Mouse (Mus musculus) limb, embryonic 10.5 days (tissue): ENCODE measurements around the gene Rnf20. TPM values are rescaled to one million over a fixed set of nuclear protein-coding genes. Genes with fewer than 3 reads are reported as not detected.
"Not testable (repeated sequence)": the region's sequence is repeated elsewhere in the genome, so short reads cannot be mapped to it uniquely, and the experiment has no call there.

Experiments used
- DNase-seq: peaks from one replicate; pipeline ENCODE4 v3.0.0-alpha.2; 2017; ENCODE audit warnings: low spot score
- H3K27ac ChIP-seq: fragments of 300-500 bp; sonication (generic); 2 replicates; pipeline ENCODE4 v1.5.1; 2016; ENCODE audit warnings: mild to moderate bottlenecking
- H3K27me3 ChIP-seq: fragments of 300-500 bp; sonication (generic); 2 replicates; pipeline ENCODE4 v1.6.1; 2016; ENCODE audit warnings: low read depth, mild to moderate bottlenecking; ENCODE audit not compliant: poor library complexity, severe bottlenecking
- H3K36me3 ChIP-seq: fragments of 300-500 bp; sonication (generic); 2 replicates; pipeline ENCODE4 v1.6.1; 2016; ENCODE audit warnings: mild to moderate bottlenecking, moderate library complexity
- H3K4me1 ChIP-seq: fragments of 300-500 bp; sonication (generic); 2 replicates; pipeline ENCODE4 v1.6.1; 2016
- H3K4me3 ChIP-seq: fragments of 300-500 bp; sonication (generic); 2 replicates; pipeline ENCODE4 v1.5.1; 2016; ENCODE audit warnings: mild to moderate bottlenecking, moderate library complexity
- H3K9me3 ChIP-seq: fragments of 300-500 bp; sonication (generic); replicated peaks from 2 replicates; pipeline ENCODE4 v1.6.1; 2016; ENCODE audit warnings: mild to moderate bottlenecking
- WGBS: fragments of 180-500 bp; shearing (Covaris S2); methylation state at CpG from one replicate; pipeline ENCODE4 v1.1.7; 2016; 5-methylcytosine and 5-hydroxymethylcytosine counted together
- polyA plus RNA-seq: library from polyadenylated mRNA; unstranded; fragments of >200 nt; fragmentation: Nextera tagmentation; extraction: Ambion mirVana; gene quantifications from 2 replicates; pipeline ENCODE4 v1.2.1, GENCODE M21; 2016

The Rnf20 gene
- polyA plus RNA-seq, 1 experiment from 2014 or later, result 50.5 TPM

DNA sequence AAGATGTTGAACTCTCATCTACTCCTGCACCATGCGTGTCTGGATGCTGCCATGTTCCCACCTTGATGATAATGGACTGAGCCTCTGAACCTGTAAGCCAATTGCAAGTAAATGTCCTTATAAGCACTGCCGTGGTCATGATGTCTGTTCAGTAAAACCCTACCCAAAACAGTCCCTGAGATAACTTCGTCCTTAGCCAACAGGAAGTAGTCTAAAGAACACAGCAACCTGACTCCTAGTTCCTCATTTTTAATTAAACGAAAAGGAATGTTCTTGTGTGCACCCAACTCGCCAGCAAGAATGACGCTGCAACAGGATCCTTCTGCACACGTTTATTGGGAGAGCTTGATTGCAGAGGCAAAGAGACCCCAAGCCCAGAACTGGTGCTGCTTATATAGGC, 11.9 kb upstream of the Rnf20 start:
- H3K36me3 ChIP-seq, H3K9me3 ChIP-seq, H3K27ac ChIP-seq, H3K27me3 ChIP-seq, DNase-seq, H3K4me1 ChIP-seq, H3K4me3 ChIP-seq: not testable (repeated sequence)
- 93% methylated on average over 7 of the region's 7 CpGs for WGBS

DNA sequence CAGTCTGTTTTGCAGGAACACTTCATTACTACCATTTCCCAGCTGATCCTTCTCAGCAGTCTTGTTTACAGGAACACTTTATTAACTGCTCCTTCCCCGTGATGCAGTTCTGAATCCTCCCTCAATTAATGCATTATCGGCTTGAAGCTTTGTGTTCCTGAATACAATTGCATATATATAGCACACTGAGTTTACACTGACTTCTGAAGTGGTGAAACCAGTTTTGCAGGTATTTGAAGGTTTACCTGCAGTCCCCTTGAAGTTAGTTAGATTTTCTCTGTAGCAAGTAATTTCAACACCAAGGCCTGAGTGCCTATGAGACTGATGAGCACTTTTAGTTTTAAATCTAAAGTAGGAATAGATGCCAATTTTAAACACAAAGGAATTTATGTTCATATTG, 9.5 kb upstream of the Rnf20 start:
- 80% methylated on average over 2 of the region's 2 CpGs for WGBS
- H3K4me3 ChIP-seq, result no peak overlapping the region
- H3K36me3 ChIP-seq, result no peaks in the 10 kb centered on the region
- H3K27me3 ChIP-seq, result no peaks in the 10 kb centered on the region
- DNase-seq, result no peak
- H3K9me3 ChIP-seq, result no peaks in the 10 kb centered on the region
- H3K27ac ChIP-seq, result no peak overlapping the region
- H3K4me1 ChIP-seq, result no peaks in the 10 kb centered on the region

GRCm38 (mm10) chr4:49623916-49624315, 7.9 kb upstream of the Rnf20 start:
- Histone ChIP-seq H3K27ac (no peak overlapping the region), H3K4me1 (no peaks in the 10 kb centered on the region), H3K27me3 (no peaks in the 10 kb centered on the region), H3K9me3 (no peaks in the 10 kb centered on the region), H3K36me3 (no peaks in the 10 kb centered on the region), H3K4me3 (no peak overlapping the region)
- 90% methylated on average over 4 of the region's 4 CpGs for WGBS
- no peak for DNase-seq

DNA sequence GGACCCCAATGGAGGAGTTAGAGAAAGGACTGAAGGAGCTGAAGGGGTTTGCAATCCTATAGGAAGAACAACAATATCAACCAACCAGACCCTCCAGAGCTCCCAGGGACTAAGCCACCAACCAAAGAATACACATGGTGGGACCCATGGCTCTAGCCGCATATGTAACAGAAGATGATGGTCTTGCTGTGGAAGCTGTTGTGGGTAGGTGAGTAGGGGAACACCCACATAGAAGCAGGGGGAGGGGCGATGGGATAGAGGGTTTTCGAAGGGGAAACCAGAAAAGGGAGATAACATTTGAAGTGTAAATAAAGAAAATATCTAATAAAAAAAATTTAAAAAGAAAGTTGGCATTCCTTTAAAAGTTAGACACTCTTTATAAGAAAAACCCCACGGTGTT, 6.8 kb upstream of the Rnf20 start:
- H3K4me1 ChIP-seq, H3K27me3 ChIP-seq, H3K9me3 ChIP-seq, H3K4me3 ChIP-seq, H3K36me3 ChIP-seq, DNase-seq, H3K27ac ChIP-seq: not testable (repeated sequence)
- WGBS, result 87% methylated on average over 4 of the region's 4 CpGs

DNA sequence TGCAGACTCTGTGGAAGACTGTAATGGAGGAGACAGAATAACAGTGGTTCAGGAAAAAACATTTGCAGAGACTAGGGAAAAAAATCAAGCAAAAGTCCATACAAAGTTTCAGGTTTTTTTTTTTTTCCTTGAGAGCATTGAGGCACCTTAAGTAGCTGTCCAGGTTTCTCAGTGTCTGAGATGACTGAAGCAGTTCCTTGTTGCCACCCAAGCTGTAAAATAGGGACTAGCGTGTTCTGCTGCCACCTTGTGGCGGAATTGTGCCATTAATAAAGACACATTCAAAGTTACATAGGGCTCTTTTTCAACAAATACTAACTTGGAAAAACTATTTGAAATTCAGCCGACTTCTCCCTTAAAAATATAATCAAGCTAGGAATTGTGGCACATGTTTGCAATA, 4.8 kb upstream of the Rnf20 start:
- Histone ChIP-seq H3K9me3 (no peaks in the 10 kb centered on the region), H3K27me3 (no peaks in the 10 kb centered on the region), H3K36me3 (no peaks in the 10 kb centered on the region), H3K27ac (no peak overlapping the region), H3K4me3 (no peak overlapping the region), H3K4me1 (no peaks in the 10 kb centered on the region)
- WGBS, result 8% methylated on average over 3 of the region's 3 CpGs
- DNase-seq, result peak; percentile 77

- DNase-seq, result no peak
- Histone ChIP-seq H3K9me3 (no peaks in the 10 kb centered on the region), H3K4me1 (peaks cover 11% of the 10 kb centered on the region; the same call in 1 of the 2 replicates), H3K4me3 (no peak overlapping the region), H3K27ac (no peak overlapping the region), H3K36me3 (peaks cover 5% of the 10 kb centered on the region), H3K27me3 (no peaks in the 10 kb centered on the region)
- whole genome bisulfite sequencing, result 77% methylated on average over 5 of the region's 5 CpGs
These were observed 2.9 kb upstream of the Rnf20 start for GRCm38 (mm10) chr4:49628941-49629340.

GRCm38 (mm10) chr4:49632139-49632481, 304 bp downstream of the Rnf20 start:
- 0% methylated on average over 30 of the region's 30 CpGs for WGBS
- Histone ChIP-seq H3K4me1 (peaks cover 11% of the 10 kb centered on the region; the same call in 1 of the 2 replicates), H3K27ac (peak overlapping the region; percentile 91), H3K27me3 (no peaks in the 10 kb centered on the region), H3K36me3 (peaks cover 37% of the 10 kb centered on the region), H3K9me3 (no peaks in the 10 kb centered on the region), H3K4me3 (peak overlapping the region; percentile 89)
- DNase-seq, result no peak

GRCm38 (mm10) chr4:49637821-49638220, 6.0 kb downstream of the Rnf20 start:
- peaks cover 89% of the 10 kb centered on the region for H3K36me3 ChIP-seq
- no peaks in the 10 kb centered on the region for H3K9me3 ChIP-seq
- 95% methylated on average over 11 of the region's 11 CpGs for WGBS

GRCm38 (mm10) chr4:49639913-49640312, 8.1 kb downstream of the Rnf20 start:
- Histone ChIP-seq H3K4me3 (no peak overlapping the region), H3K36me3 (peaks cover 95% of the 10 kb centered on the region)

More at GRCm38 (mm10) chr4:49637821-49638220, 6.0 kb downstream of the Rnf20 start:
- Histone ChIP-seq H3K4me1 (peaks cover 8% of the 10 kb centered on the region; the same call in 1 of the 2 replicates), H3K27ac (no peak overlapping the region), H3K27me3 (no peaks in the 10 kb centered on the region), H3K4me3 (no peak overlapping the region)
- DNase-seq, result no peak

DNA sequence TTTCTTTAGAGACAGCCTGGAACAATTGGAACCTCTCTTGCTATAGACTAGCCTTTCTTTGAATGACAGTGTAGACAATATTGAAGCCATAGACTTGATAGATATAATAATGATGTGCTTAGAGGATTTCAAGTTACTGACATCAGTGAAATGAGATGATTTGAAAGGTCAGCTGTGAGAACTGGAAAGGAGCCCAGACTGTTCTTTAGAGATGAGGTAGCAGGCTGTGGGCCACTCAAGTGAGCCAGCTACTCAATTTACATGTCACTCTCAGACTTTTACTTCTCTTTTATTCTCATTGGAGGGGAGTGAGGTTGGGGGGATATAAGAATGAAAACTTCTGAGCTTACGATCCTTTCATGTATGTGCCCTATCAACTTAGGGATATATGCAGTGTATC, 27.6 kb downstream of the Rnf20 start:
- DNase-seq, result no peak
- 100% methylated on average over 1 of the region's 1 CpGs for WGBS
- H3K36me3 ChIP-seq, result peaks cover 74% of the 10 kb centered on the region

More at GRCm38 (mm10) chr4:49639913-49640312, 8.1 kb downstream of the Rnf20 start:
- no peak for DNase-seq
- WGBS, result 78% methylated on average over 2 of the region's 2 CpGs
- no peaks in the 10 kb centered on the region for H3K9me3 ChIP-seq
- no peaks in the 10 kb centered on the region for H3K27me3 ChIP-seq
- no peak overlapping the region for H3K27ac ChIP-seq
- H3K4me1 ChIP-seq, result no peaks in the 10 kb centered on the region

DNA sequence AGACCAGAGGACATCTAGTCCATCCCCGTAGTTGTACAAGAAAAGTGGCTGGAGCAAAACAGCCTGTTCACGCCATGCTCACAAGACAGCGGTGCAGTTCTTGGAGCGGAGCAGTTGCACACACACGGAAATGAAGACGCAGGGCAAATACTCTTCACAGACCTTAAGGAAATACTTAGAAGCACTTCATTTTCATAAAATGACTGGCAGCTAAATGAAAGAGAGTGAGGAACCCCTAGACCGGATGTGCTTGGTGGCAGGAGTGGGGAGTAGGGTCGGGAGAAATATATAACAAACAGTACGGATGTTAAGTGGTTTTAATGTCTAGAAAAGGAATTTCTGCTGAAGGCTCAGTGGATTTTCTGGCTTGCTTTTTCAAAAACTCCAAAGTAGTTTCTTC, 29.9 kb downstream of the Rnf20 start:
- Histone ChIP-seq H3K9me3 (no peaks in the 10 kb centered on the region), H3K4me3 (no peak overlapping the region), H3K4me1 (peaks cover 2% of the 10 kb centered on the region), H3K27ac (no peak overlapping the region), H3K36me3 (peaks cover 54% of the 10 kb centered on the region), H3K27me3 (no peaks in the 10 kb centered on the region)
- DNase-seq, result no peak
- 97% methylated on average over 9 of the region's 9 CpGs for WGBS

More for the DNA sequence above, 27.6 kb downstream of the Rnf20 start:
- Histone ChIP-seq H3K27ac (no peak overlapping the region), H3K4me3 (no peak overlapping the region), H3K9me3 (no peaks in the 10 kb centered on the region), H3K27me3 (no peaks in the 10 kb centered on the region), H3K4me1 (no peaks in the 10 kb centered on the region)

GRCm38 (mm10) chr4:49662231-49662630, 30.4 kb downstream of the Rnf20 start:
- Histone ChIP-seq H3K9me3 (no peaks in the 10 kb centered on the region), H3K4me1 (peaks cover 7% of the 10 kb centered on the region), H3K27ac (no peak overlapping the region), H3K27me3 (no peaks in the 10 kb centered on the region), H3K36me3 (peaks cover 49% of the 10 kb centered on the region), H3K4me3 (no peak overlapping the region)
- DNase-seq, result no peak
- WGBS, result 80% methylated on average over 4 of the region's 4 CpGs

DNA sequence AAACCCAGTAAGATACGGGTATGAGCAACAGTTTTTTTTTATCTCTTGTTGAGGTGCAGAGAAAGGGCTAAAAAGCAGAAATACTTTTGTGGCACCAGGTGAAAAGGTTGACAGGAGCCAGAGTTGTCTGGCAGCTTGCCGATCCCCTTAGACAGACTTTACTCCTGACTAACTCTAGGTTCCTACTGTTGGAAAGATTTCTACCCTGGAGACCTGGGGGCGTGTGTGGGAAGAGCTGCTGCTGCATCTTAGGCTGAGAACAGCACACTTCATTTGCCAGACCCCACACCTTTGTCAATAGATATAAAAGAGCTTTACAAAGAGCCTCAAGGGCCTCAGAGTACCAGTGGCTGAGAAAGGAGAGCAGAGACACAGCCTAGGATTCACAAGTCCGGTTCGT, 33.0 kb downstream of the Rnf20 start:
- DNase-seq, result no peak
- no peaks in the 10 kb centered on the region for H3K27me3 ChIP-seq
- H3K4me3 ChIP-seq, result no peak overlapping the region
- peaks cover 9% of the 10 kb centered on the region for H3K4me1 ChIP-seq
- H3K36me3 ChIP-seq, result peaks cover 24% of the 10 kb centered on the region
- no peak overlapping the region for H3K27ac ChIP-seq
- 98% methylated on average over 5 of the region's 5 CpGs for WGBS
- H3K9me3 ChIP-seq, result no peaks in the 10 kb centered on the region

- 94% methylated on average over 6 of the region's 6 CpGs for WGBS
- no peak overlapping the region for H3K4me3 ChIP-seq
- no peaks in the 10 kb centered on the region for H3K36me3 ChIP-seq
- H3K27me3 ChIP-seq, result no peaks in the 10 kb centered on the region
- no peak for DNase-seq
- H3K4me1 ChIP-seq, result no peaks in the 10 kb centered on the region
- H3K27ac ChIP-seq, result no peak overlapping the region
- H3K9me3 ChIP-seq, result no peaks in the 10 kb centered on the region
These were observed 44.3 kb downstream of the Rnf20 start for GRCm38 (mm10) chr4:49676071-49676470.
